Mouse (Mus musculus): Measurements from ENCODE around the gene Six2. TPM values are rescaled to one million over a fixed set of nuclear protein-coding genes. Genes with fewer than 3 reads are reported as not detected.

The Six2 gene
- polyA plus RNA-seq (2016; fragmentation: Nextera tagmentation; extraction: Ambion mirVana): 9.7 and 10.9 TPM in 2 replicates

- peak within 1 kb of the TSS; percentile 60 for H3K4me3 ChIP-seq
- no peaks in the 10 kb centered on the region for H3K9me3 ChIP-seq
- WGBS: under 1% methylated on average over 55 of the region's 55 CpGs
- peaks cover 100% of the 10 kb centered on the region for H3K27me3 ChIP-seq (ENCODE audit: poor library complexity, severe bottlenecking)
- peak; percentile 95 for DNase-seq (ENCODE audit: extremely low spot score, low spot score)
- peak within 1 kb of the TSS; percentile 85 for H3K27ac ChIP-seq
- H3K36me3 ChIP-seq (replicated peaks): peaks cover 5% of the 10 kb centered on the region; the same call in 1 of the 2 replicates
- H3K4me1 ChIP-seq: peaks cover 80% of the 10 kb centered on the region
Measured at GRCm38 (mm10) chr17:85688236-85688910, at the start of gene Six2. Six2 (minus strand) TSS chr17:85688274.

- Histone ChIP-seq H3K27me3 (ENCODE audit: poor library complexity, severe bottlenecking) (peaks cover 13% of the 10 kb centered on the region; the same call in 1 of the 2 replicates), H3K9me3 (no peaks in the 10 kb centered on the region), H3K4me1 (peaks cover 14% of the 10 kb centered on the region), H3K27ac (0 out of 2 replicates have a peak overlapping the region, but pooled peaks have one; percentile 48), H3K4me3 (no peak overlapping the region), H3K36me3 (replicated peaks) (no peaks in the 10 kb centered on the region)
- peak; percentile 54 for DNase-seq (ENCODE audit: extremely low spot score, low spot score)
- WGBS: 45% methylated on average over 19 of the region's 19 CpGs
Measured at GRCm38 (mm10) chr17:85737090-85737780, 49.2 kb upstream of the Six2 start.

GRCm38 (mm10) chr17:85731329-85731728 is 43.3 kb upstream of the Six2 start:
- H3K27ac ChIP-seq: no peak overlapping the region
- 86% methylated on average over 5 of the region's 5 CpGs for WGBS
- no peaks in the 10 kb centered on the region for H3K9me3 ChIP-seq
- H3K36me3 ChIP-seq (replicated peaks): no peaks in the 10 kb centered on the region
- no peaks in the 10 kb centered on the region for H3K4me1 ChIP-seq
- H3K27me3 ChIP-seq (ENCODE audit: poor library complexity, severe bottlenecking): no peaks in the 10 kb centered on the region
- no peak for DNase-seq (ENCODE audit: extremely low spot score, low spot score)
- no peak overlapping the region for H3K4me3 ChIP-seq

GRCm38 (mm10) chr17:85730231-85731015 is 42.3 kb upstream of the Six2 start:
- Histone ChIP-seq H3K27me3 (ENCODE audit: poor library complexity, severe bottlenecking) (no peaks in the 10 kb centered on the region), H3K9me3 (no peaks in the 10 kb centered on the region), H3K27ac (no peak overlapping the region), H3K4me3 (no peak overlapping the region), H3K36me3 (replicated peaks) (no peaks in the 10 kb centered on the region), H3K4me1 (no peaks in the 10 kb centered on the region)
- WGBS: 89% methylated on average over 12 of the region's 12 CpGs
- no peak for DNase-seq (ENCODE audit: extremely low spot score, low spot score)

GRCm38 (mm10) chr17:85728071-85728718 is 40.1 kb upstream of the Six2 start:
- Histone ChIP-seq H3K27ac (no peak overlapping the region), H3K36me3 (replicated peaks) (no peaks in the 10 kb centered on the region), H3K9me3 (no peaks in the 10 kb centered on the region), H3K27me3 (ENCODE audit: poor library complexity, severe bottlenecking) (no peaks in the 10 kb centered on the region), H3K4me3 (no peak overlapping the region), H3K4me1 (no peaks in the 10 kb centered on the region)
- WGBS: 91% methylated on average over 5 of the region's 5 CpGs
- no peak for DNase-seq (ENCODE audit: extremely low spot score, low spot score)

GRCm38 (mm10) chr17:85725988-85726387 is 37.9 kb upstream of the Six2 start:
- Histone ChIP-seq H3K9me3 (no peaks in the 10 kb centered on the region), H3K27me3 (ENCODE audit: poor library complexity, severe bottlenecking) (peaks cover 6% of the 10 kb centered on the region; the same call in 1 of the 2 replicates), H3K4me1 (no peaks in the 10 kb centered on the region), H3K27ac (no peak overlapping the region), H3K4me3 (no peak overlapping the region), H3K36me3 (replicated peaks) (no peaks in the 10 kb centered on the region)
- 87% methylated on average over 9 of the region's 9 CpGs for WGBS
- DNase-seq (ENCODE audit: extremely low spot score, low spot score): no peak

GRCm38 (mm10) chr17:85723166-85723565 is 35.1 kb upstream of the Six2 start:
- H3K4me3 ChIP-seq: no peak overlapping the region
- no peaks in the 10 kb centered on the region for H3K9me3 ChIP-seq
- H3K27me3 ChIP-seq (ENCODE audit: poor library complexity, severe bottlenecking): peaks cover 20% of the 10 kb centered on the region
- H3K27ac ChIP-seq: no peak overlapping the region
- WGBS: 91% methylated on average over 5 of the region's 5 CpGs
- H3K4me1 ChIP-seq: peaks cover 5% of the 10 kb centered on the region; the same call in 1 of the 2 replicates
- H3K36me3 ChIP-seq (replicated peaks): no peaks in the 10 kb centered on the region
- no peak for DNase-seq (ENCODE audit: extremely low spot score, low spot score)

- Histone ChIP-seq H3K36me3 (replicated peaks) (no peaks in the 10 kb centered on the region), H3K4me3 (no peak overlapping the region), H3K9me3 (no peaks in the 10 kb centered on the region), H3K27me3 (ENCODE audit: poor library complexity, severe bottlenecking) (peaks cover 56% of the 10 kb centered on the region), H3K27ac (0 out of 2 replicates have a peak overlapping the region, but pooled peaks have one; percentile 20), H3K4me1 (peaks cover 34% of the 10 kb centered on the region)
- 58% methylated on average over 7 of the region's 7 CpGs for WGBS
- DNase-seq (ENCODE audit: extremely low spot score, low spot score): no peak
Measured at GRCm38 (mm10) chr17:85717266-85717665, 29.2 kb upstream of the Six2 start.

- WGBS: 68% methylated on average over 11 of the region's 11 CpGs
- H3K27me3 ChIP-seq (ENCODE audit: poor library complexity, severe bottlenecking): peaks cover 59% of the 10 kb centered on the region
Measured at GRCm38 (mm10) chr17:85715784-85716183, 27.7 kb upstream of the Six2 start.

GRCm38 (mm10) chr17:85714370-85714769 is 26.3 kb upstream of the Six2 start:
- H3K4me1 ChIP-seq: peaks cover 34% of the 10 kb centered on the region
- peaks cover 57% of the 10 kb centered on the region for H3K27me3 ChIP-seq (ENCODE audit: poor library complexity, severe bottlenecking)
- no peak overlapping the region for H3K27ac ChIP-seq
- H3K4me3 ChIP-seq: no peak overlapping the region
- no peaks in the 10 kb centered on the region for H3K36me3 ChIP-seq (replicated peaks)
- 62% methylated on average over 5 of the region's 5 CpGs for WGBS
- DNase-seq (ENCODE audit: extremely low spot score, low spot score): no peak
- no peaks in the 10 kb centered on the region for H3K9me3 ChIP-seq

More at GRCm38 (mm10) chr17:85715784-85716183, 27.7 kb upstream of the Six2 start:
- H3K4me3 ChIP-seq: no peak overlapping the region
- H3K36me3 ChIP-seq (replicated peaks): no peaks in the 10 kb centered on the region
- peaks cover 34% of the 10 kb centered on the region for H3K4me1 ChIP-seq
- H3K9me3 ChIP-seq: no peaks in the 10 kb centered on the region
- H3K27ac ChIP-seq: no peak overlapping the region
- no peak for DNase-seq (ENCODE audit: extremely low spot score, low spot score)

GRCm38 (mm10) chr17:85712874-85713273 is 24.8 kb upstream of the Six2 start:
- H3K27me3 ChIP-seq (ENCODE audit: poor library complexity, severe bottlenecking): peaks cover 51% of the 10 kb centered on the region
- DNase-seq (ENCODE audit: extremely low spot score, low spot score): no peak
- peaks cover 27% of the 10 kb centered on the region for H3K4me1 ChIP-seq
- no peak overlapping the region for H3K4me3 ChIP-seq
- 92% methylated on average over 10 of the region's 10 CpGs for WGBS
- no peak overlapping the region for H3K27ac ChIP-seq
- no peaks in the 10 kb centered on the region for H3K36me3 ChIP-seq (replicated peaks)
- no peaks in the 10 kb centered on the region for H3K9me3 ChIP-seq

Measured in forebrain, embryonic 10.5 days (tissue).